16 mouse cellular contexts compared by ENCODE assay signal in the genomic region with DNA sequence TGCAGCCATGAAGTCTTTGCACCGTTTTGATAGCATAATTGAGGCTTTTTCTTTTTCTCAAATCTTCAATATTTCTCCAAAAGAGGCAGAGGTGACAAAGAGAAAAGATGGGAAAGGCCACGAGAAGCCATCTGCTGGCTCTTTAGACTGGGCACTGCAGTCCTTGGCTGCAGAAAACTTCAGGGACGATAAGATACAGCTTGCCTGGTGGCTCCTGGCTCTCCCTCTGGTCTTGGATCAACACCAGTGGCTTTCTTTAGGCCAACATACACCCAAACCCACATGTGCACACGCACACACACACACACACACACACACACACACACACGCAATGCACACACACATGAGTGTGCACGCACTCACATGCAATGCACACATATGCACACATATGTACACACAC.
DNase-seq lines count a peak whose midpoint lies in the region; ATAC-seq lines count a peak whose summit lies in the region.
"Had no signal": no experiment of that assay in that cellular context is flagged by ENCODE, and none has a peak within 500 bp of the region (broad histone marks: within the 10 kb centered on the region; RNA-seq: fewer than 3 reads in every experiment).

No protein-coding gene starts in this region.

- no peak overlapping the region for H3K9ac ChIP-seq in heart, embryonic 13.5 days
- H3K9ac ChIP-seq in kidney, embryonic 14.5 days (ENCODE audit: low read depth, low read length): no peak overlapping the region
- H3K9ac ChIP-seq: embryonic facial prominence, embryonic 13.5 days; limb, embryonic 13.5 days; liver, embryonic 15.5 days had no signal

- H3K4me1 ChIP-seq in heart, embryonic 13.5 days: peaks cover 82% of the 10 kb centered on the region
- H3K4me1 ChIP-seq in kidney, embryonic 14.5 days (ENCODE audit: control insufficient read depth, insufficient read depth, low read length): peaks cover 29% of the 10 kb centered on the region

- peak overlapping the region; percentile 88 for H3K27ac ChIP-seq in heart, embryonic 13.5 days (replicated peaks)
- H3K27ac ChIP-seq in kidney, embryonic 14.5 days (ENCODE audit: low read depth, low read length): peak overlapping the region; percentile 39; the same call in 1 of the 2 replicates
- H3K27ac ChIP-seq: embryonic facial prominence, embryonic 13.5 days; liver, embryonic 15.5 days had no signal

- H3K27me3 ChIP-seq in heart, embryonic 13.5 days (replicated peaks): no peaks in the 10 kb centered on the region
- no peaks in the 10 kb centered on the region for H3K27me3 ChIP-seq in kidney, embryonic 14.5 days (ENCODE audit: control insufficient read depth, insufficient read depth, low read length)
- H3K27me3 ChIP-seq: embryonic facial prominence, embryonic 13.5 days had no signal

- H3K4me3 ChIP-seq in heart, embryonic 13.5 days: no peak overlapping the region
- no peak overlapping the region for H3K4me3 ChIP-seq in kidney, embryonic 14.5 days (ENCODE audit: low read length)
- H3K4me3 ChIP-seq: embryonic facial prominence, embryonic 13.5 days; limb, embryonic 13.5 days; liver, embryonic 15.5 days; myocyte had no signal

- H3K4me2 ChIP-seq in heart, embryonic 13.5 days: no peak overlapping the region
- no peak overlapping the region for H3K4me2 ChIP-seq in kidney, embryonic 14.5 days (replicated peaks; ENCODE audit: low read depth, low read length)
- H3K4me2 ChIP-seq: embryonic facial prominence, embryonic 13.5 days; limb, embryonic 13.5 days; liver, embryonic 15.5 days had no signal

- DNase-seq in cerebellum, postnatal 14 days: peak; percentile 47 to 67
- no peak for DNase-seq in cerebellum, adult 18-20 months
- no peak for DNase-seq in heart, postnatal 25 days (ENCODE audit: low spot score)
- DNase-seq in kidney, adult 8-10 months: no peak
- peak; percentile 45 to 50 for DNase-seq in cerebellum, postnatal 25 days
- no peak for DNase-seq in left cerebral cortex, adult 11 months (ENCODE audit: low spot score)
- DNase-seq: kidney, adult 18-20 months; right cerebral cortex, adult 18-20 months; thymus, postnatal 4 days had no signal

- no peaks in the 10 kb centered on the region for H3K36me3 ChIP-seq in heart, embryonic 13.5 days
- H3K36me3 ChIP-seq in kidney, embryonic 14.5 days (ENCODE audit: control insufficient read depth, insufficient read depth, low read length): no peaks in the 10 kb centered on the region
- H3K36me3 ChIP-seq: embryonic facial prominence, embryonic 13.5 days; limb, embryonic 13.5 days; liver, embryonic 15.5 days had no signal

- intact Hi-C loops in heart, postnatal 25 days (cut with DNase I): loop anchor here (5.0 kb wide), 1 partner anchor 92 kb away; no protein-coding TSS in a partner anchor

- no peaks in the 10 kb centered on the region for H3K9me3 ChIP-seq in heart, embryonic 13.5 days
- no peaks in the 10 kb centered on the region for H3K9me3 ChIP-seq in kidney, embryonic 14.5 days (ENCODE audit: control insufficient read depth, low read length)
- H3K9me3 ChIP-seq: embryonic facial prominence, embryonic 13.5 days; limb, embryonic 13.5 days; liver, embryonic 15.5 days had no signal

- no peak for ATAC-seq in heart, embryonic 13.5 days (ENCODE audit: extremely low read depth, insufficient number of reproducible peaks, low FRiP score, low TSS enrichment)
- ATAC-seq in kidney, embryonic 14.5 days (ENCODE audit: low FRiP score, low TSS enrichment): no peak
- ATAC-seq: lung, postnatal 0 days had no signal

- WGBS in heart, embryonic 13.5 days: 55% methylated on average over 6 of the region's 6 CpGs
- WGBS in kidney, embryonic 14.5 days: 61% methylated on average over 6 of the region's 6 CpGs

Comparison
In these comparisons a context has a peak if more than half of its experiments do, and no peak if none do; other contexts are left out.
1. DNase-seq: peak in cerebellum, postnatal 14 days (2 of 2) and cerebellum, postnatal 25 days (2 of 2); none in cerebellum, adult 18-20 months (0 of 2), heart, postnatal 25 days (single experiment), kidney, adult 8-10 months (0 of 2) and left cerebral cortex, adult 11 months (single experiment).